Mouse (Mus musculus): Measurements from ENCODE around the gene Wnt9a.

- TF ChIP-seq CTCF (IDR thresholded peaks at IDR 0.05; ENCODE audit: control insufficient read depth, insufficient read depth, insufficient read length) (no peak), USF1 (IDR thresholded peaks at IDR 0.05; ENCODE audit: low read depth) (no peak), MYOD1 (IDR thresholded peaks at IDR 0.05; ENCODE audit: control insufficient read depth, insufficient read length, low read depth) (no peak), MAX (IDR thresholded peaks at IDR 0.05) (no peak)
Observed at GRCm38 (mm10) chr11:59313944-59314343, 7.2 kb downstream of the Wnt9a start.

Data from C2C12 (cell line).